Mouse (Mus musculus) ES-Bruce4 (cell line): ENCODE measurements at regions not wholly inside any gene's neighbourhood (a gene's known extent, or its start where the extent isn't known, plus 50 kb on each side); places are given as distances from the start of the nearest gene placed in this dataset.

ENCODE experiments used
- CTCF ChIP-seq: IDR thresholded peaks from one replicate; pipeline ENCODE4 v1.8.1; 2011; ENCODE audit warnings: low read depth, low read length
- POLR2A ChIP-seq: IDR thresholded peaks from one replicate; pipeline ENCODE4 v1.8.1; 2011; ENCODE audit warnings: low read length; ENCODE audit not compliant: insufficient read depth

DNA sequence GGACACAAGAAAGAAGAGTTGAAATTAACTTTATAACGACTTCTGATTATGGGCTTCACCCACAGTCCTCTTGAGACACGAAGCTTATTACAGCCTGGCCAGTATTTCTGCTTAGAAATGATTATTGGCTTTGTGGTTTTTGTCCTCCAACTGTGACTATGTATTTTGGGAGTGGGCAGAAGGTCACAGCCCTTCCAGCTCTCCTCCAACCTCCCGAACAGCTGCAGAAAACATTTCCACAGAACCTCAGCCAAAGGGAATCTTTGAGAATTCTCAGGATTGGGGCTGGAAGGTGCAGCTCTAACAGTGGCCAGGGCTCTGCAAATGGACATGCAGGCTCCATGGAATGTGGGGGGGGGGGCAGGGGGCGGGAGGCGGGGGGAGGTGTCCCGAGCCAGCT lies 94.3 kb upstream of the Tmem260 start:
- TF ChIP-seq POLR2A, result no peak
- TF ChIP-seq CTCF, result no peak
